Mouse (Mus musculus) kidney, postnatal 36 days (tissue): Measurements from ENCODE around the gene Lmcd1.

Source experiments
- DNase-seq, 2 experiments: peaks; one replicate each; pipeline ENCODE4 v3.0.0; 2021 to 2022; ENCODE audit warnings: mixed read lengths in 2 of 2

Gene Lmcd1

DNA sequence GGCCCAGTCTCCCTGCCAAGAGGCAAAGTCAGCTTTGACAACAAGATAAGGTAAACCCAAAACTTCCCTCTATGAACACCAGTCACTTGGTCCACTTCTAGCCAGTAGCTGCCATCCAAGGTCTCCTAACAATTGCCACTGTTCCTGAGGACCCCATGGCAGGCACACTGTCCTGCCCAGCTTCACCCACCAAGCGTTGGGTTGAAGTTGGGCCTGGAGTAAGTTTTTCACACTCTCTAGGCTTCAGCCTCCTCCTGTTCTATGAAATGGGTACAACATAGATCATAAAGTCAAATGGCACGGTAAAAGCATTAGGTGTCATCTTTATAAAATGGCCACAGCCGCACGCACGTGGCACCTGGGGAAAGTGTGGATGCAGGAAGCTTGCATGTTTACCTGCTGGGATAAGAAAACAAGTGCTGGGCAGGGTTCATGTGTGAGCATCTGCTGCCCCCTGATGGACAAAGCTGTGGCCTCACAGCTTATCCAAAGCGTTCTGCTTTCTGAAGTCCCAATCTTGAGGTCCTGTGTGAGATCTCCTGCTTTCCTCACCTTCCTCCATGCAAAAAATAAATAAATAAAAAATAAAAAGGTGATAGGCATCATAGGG, 88.9 kb downstream of the Lmcd1 start:
- DNase-seq = peak; percentile 79 to 88

GRCm38 (mm10) chr6:112364581-112364980, 91.0 kb downstream of the Lmcd1 start:
- DNase-seq = peak; percentile 58 to 59

DNA sequence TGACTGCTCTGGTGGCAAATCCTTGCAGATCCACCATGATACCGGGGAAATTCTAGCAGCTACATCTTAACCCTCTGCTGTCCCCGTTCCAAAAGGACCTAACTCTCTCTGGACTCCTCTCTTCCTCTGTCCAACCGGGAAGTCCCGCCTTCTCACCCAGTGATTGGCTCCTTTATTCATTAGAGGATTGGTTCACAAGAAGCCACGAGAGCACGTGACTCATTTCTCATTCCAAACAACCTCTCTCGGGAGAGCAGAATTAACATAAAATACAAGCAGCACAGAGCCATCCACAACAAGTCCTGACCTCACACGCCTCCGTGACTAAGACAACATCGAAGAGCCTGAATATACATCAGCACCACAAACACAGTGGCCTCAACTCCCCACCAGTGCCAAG, 91.7 kb downstream of the Lmcd1 start:
- no peak for DNase-seq

GRCm38 (mm10) chr6:112373886-112374585, 100.5 kb downstream of the Lmcd1 start:
- DNase-seq = peak; percentile 34 to 61

- no peak for DNase-seq
These were observed 102.3 kb downstream of the Lmcd1 start for GRCm38 (mm10) chr6:112375661-112376392.

GRCm38 (mm10) chr6:112379054-112379453, 105.5 kb downstream of the Lmcd1 start:
- no peak for DNase-seq
